Mouse (Mus musculus) embryonic facial prominence, embryonic 11.5 days (tissue): ENCODE data around the gene Phc2. TPM values are rescaled to one million over a fixed set of nuclear protein-coding genes. Genes with fewer than 3 reads are reported as not detected.

ENCODE experiments used
- ATAC-seq: fragments of 200-750 bp; cut with Nextera tagmentation; replicated peaks from 2 replicates; pipeline ENCODE4 v1.8.0; 2017; ENCODE audit warnings: low read depth; ENCODE audit not compliant: insufficient number of reproducible peaks, low FRiP score, low TSS enrichment
- DNase-seq: peaks from one replicate; pipeline ENCODE4 v3.0.0-alpha.2; 2015; ENCODE audit warnings: low spot score
- H3K27ac ChIP-seq: fragments of 300-500 bp; sonication (generic); replicated peaks from 2 replicates; pipeline ENCODE4 v1.5.1; 2014; ENCODE audit warnings: mild to moderate bottlenecking, low read depth, low read length, control low read depth
- H3K27me3 ChIP-seq: fragments of 300-500 bp; sonication (generic); 2 replicates; pipeline ENCODE4 v1.6.1; 2014; ENCODE audit warnings: mild to moderate bottlenecking, low read length, moderate library complexity, mixed read lengths; ENCODE audit not compliant: control insufficient read depth, insufficient read depth
- H3K36me3 ChIP-seq: fragments of 300-500 bp; sonication (generic); replicated peaks from 2 replicates; pipeline ENCODE4 v1.6.1; 2014; ENCODE audit warnings: low read depth, mild to moderate bottlenecking, low read length, moderate library complexity, mixed read lengths; ENCODE audit not compliant: control insufficient read depth, insufficient read depth
- H3K4me1 ChIP-seq: fragments of 300-500 bp; sonication (generic); 2 replicates; pipeline ENCODE4 v1.6.1; 2014; ENCODE audit warnings: low read length, mixed read lengths; ENCODE audit not compliant: control insufficient read depth, insufficient read depth
- H3K4me2 ChIP-seq: fragments of 300-500 bp; sonication (generic); 2 replicates; pipeline ENCODE4 v1.6.1; 2014; ENCODE audit warnings: low read depth, mild to moderate bottlenecking, control low read depth, low read length, moderate library complexity
- H3K4me3 ChIP-seq: fragments of 300-500 bp; sonication (generic); 2 replicates; pipeline ENCODE4 v1.5.1; 2014; ENCODE audit warnings: low read depth, low read length, control low read depth
- H3K9ac ChIP-seq: fragments of 300-500 bp; sonication (generic); replicated peaks from 2 replicates; pipeline ENCODE4 v1.6.1; 2014; ENCODE audit warnings: mild to moderate bottlenecking, control low read depth, low read length
- H3K9me3 ChIP-seq: fragments of 300-500 bp; sonication (generic); replicated peaks from 2 replicates; pipeline ENCODE4 v1.6.1; 2016; ENCODE audit warnings: mild to moderate bottlenecking, low read length, inconsistent platforms, mixed read lengths; ENCODE audit not compliant: control insufficient read depth
- WGBS: fragments of 180-500 bp; shearing (Covaris S2); extraction: QIAGEN DNeasy Blood & Tissue Kit; methylation state at CpG from one replicate; pipeline ENCODE4 v1.1.7; 2014; 5-methylcytosine and 5-hydroxymethylcytosine counted together
- polyA plus RNA-seq: library from polyadenylated mRNA; unstranded; fragments of >200 nt; fragmentation: Nextera tagmentation; extraction: Ambion mirVana; gene quantifications from 2 replicates; pipeline ENCODE4 v1.2.1, GENCODE M21; 2014

The Phc2 gene
- polyA plus RNA-seq, 1 experiment from 2014 or later, result 68.0 TPM

DNA sequence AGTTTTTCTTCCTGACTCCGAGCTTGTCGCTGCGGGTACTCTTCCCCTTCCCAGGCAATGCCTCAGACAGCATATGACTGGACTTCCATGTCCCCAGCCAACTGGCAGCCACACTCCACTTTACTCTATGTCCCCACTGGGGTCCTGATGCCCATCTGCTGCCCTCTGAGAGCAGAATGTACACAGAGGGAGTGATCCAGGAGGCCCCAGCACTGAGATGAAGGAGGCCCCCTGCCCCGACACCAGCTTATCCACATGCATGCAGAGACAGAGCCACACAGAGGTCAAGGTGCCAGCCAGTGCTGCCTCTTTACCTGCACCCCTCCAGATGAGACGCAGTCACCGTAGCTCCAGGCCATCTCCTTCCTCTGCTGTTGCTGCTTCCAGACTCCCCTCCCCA is 55.8 kb downstream of the Phc2 start:
- Histone ChIP-seq H3K4me2 (no peak overlapping the region), H3K9me3 (no peaks in the 10 kb centered on the region), H3K4me3 (no peak overlapping the region), H3K9ac (0 out of 2 replicates have a peak overlapping the region, but pooled peaks have one; percentile 13), H3K36me3 (no peaks in the 10 kb centered on the region), H3K27me3 (no peaks in the 10 kb centered on the region), H3K27ac (no peak overlapping the region), H3K4me1 (peaks cover 6% of the 10 kb centered on the region)
- DNase-seq (no peak), ATAC-seq (no peak)
- WGBS, result 77% methylated on average over 6 of the region's 6 CpGs

DNA sequence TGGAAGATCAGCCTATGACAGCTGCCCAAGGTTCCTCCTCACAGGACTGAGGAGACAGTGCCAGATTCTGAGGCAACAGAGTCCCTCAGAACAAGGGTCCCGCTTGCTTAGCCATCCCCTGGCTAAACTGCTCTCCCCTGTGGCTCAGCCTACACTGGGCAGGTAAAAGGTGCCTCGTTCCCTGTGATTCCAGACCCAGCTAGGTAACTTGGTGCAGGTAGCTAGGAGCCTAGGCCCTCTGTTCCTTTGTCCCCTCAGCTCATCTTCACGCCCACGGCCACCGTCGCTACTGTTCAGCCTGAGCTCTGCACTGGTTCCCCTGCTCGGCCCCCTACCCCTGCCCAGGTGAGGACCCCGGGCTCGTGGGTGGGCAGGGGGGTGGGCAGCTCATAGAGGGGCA is 56.3 kb downstream of the Phc2 start:
- peaks cover 10% of the 10 kb centered on the region for H3K4me1 ChIP-seq
- no peaks in the 10 kb centered on the region for H3K9me3 ChIP-seq
- H3K27ac ChIP-seq, result no peak overlapping the region
- H3K36me3 ChIP-seq, result no peaks in the 10 kb centered on the region
- DNase-seq (no peak), ATAC-seq (peak; percentile 7; the same call in 1 of the 2 replicates)
- no peak overlapping the region for H3K4me2 ChIP-seq
- H3K27me3 ChIP-seq, result no peaks in the 10 kb centered on the region
- H3K4me3 ChIP-seq, result no peak overlapping the region
- peak overlapping the region; percentile 32; the same call in 1 of the 2 replicates for H3K9ac ChIP-seq
- 69% methylated on average over 9 of the region's 9 CpGs for WGBS

- Histone ChIP-seq H3K27me3 (no peaks in the 10 kb centered on the region), H3K4me1 (peaks cover 15% of the 10 kb centered on the region), H3K9ac (peak overlapping the region; percentile 45; the same call in 1 of the 2 replicates), H3K9me3 (no peaks in the 10 kb centered on the region), H3K27ac (no peak overlapping the region), H3K36me3 (no peaks in the 10 kb centered on the region), H3K4me3 (peak overlapping the region; percentile 9), H3K4me2 (peak overlapping the region; percentile 44)
- ATAC-seq, result no peak; the same call in 1 of the 2 replicates
- DNase-seq, result peak; percentile 96
- WGBS, result 3% methylated on average over 24 of the region's 24 CpGs
Observed at GRCm38 (mm10) chr4:128711455-128712135, 57.1 kb downstream of the Phc2 start.

- H3K4me3 ChIP-seq, result peak overlapping the region; percentile 9; the same call in 1 of the 2 replicates
- H3K36me3 ChIP-seq, result no peaks in the 10 kb centered on the region
- peaks cover 15% of the 10 kb centered on the region for H3K4me1 ChIP-seq
- peak overlapping the region; percentile 44 for H3K4me2 ChIP-seq
- H3K27me3 ChIP-seq, result no peaks in the 10 kb centered on the region
- H3K9ac ChIP-seq, result peak overlapping the region; percentile 45; the same call in 1 of the 2 replicates
- no peak for ATAC-seq
- DNase-seq, result no peak
- no peaks in the 10 kb centered on the region for H3K9me3 ChIP-seq
- WGBS, result 33% methylated on average over 13 of the region's 13 CpGs
- no peak overlapping the region for H3K27ac ChIP-seq
Observed at GRCm38 (mm10) chr4:128712136-128712655, 57.7 kb downstream of the Phc2 start.

GRCm38 (mm10) chr4:128712941-128713340 is 58.4 kb downstream of the Phc2 start:
- no peak overlapping the region for H3K4me2 ChIP-seq
- no peaks in the 10 kb centered on the region for H3K9me3 ChIP-seq
- no peaks in the 10 kb centered on the region for H3K36me3 ChIP-seq
- no peak overlapping the region for H3K4me3 ChIP-seq
- H3K27me3 ChIP-seq, result no peaks in the 10 kb centered on the region
- no peak overlapping the region for H3K27ac ChIP-seq
- 72% methylated on average over 6 of the region's 6 CpGs for WGBS
- ATAC-seq, result no peak
- peaks cover 15% of the 10 kb centered on the region for H3K4me1 ChIP-seq
- H3K9ac ChIP-seq, result no peak overlapping the region
- no peak for DNase-seq

DNA sequence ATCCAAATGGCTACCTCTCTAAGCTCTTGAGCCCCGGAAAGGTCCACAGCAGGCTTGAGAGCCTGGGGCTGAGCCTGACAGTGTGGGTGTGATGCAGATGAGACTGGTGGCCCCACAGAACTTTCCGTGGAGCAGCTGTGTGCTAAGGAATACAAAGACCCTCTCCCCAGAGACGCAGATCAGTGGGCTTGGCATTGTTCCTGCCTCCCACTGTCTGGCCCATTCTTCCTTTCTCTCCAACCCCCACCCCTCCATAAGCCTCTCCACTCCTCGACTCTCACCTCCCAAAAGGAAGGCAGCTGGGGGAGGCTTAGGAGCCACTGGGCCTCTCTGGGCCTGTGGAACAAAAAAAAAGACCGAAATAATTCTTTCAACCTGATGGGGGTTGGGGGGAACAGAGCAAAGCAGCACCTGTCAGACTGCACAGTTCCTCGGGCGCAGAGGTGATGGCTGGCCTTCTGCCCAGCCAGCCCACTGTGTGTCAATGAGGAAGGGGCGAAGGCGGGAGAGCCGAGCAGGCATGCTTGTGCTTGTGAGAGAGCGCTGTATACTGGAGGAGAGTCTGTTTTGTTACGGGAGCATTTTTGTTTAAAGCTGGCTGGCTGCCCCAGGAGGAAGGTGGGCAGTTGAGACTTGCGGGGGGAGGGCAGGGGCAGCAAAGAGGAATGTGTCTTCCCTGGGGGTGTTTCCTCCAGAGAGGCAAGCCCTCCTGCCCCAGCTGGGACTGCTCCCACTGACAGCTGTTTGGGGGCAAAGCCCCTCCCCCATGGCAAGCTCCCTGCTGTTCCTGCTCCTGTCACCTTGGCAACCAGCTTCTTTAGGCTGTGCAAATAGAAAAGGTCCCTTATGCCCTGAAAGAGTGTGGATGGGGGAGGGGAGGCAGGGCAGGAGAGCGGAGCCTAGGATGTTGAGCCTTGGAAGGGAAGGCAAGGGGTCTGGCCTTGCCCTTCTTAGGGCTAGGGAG is 61.0 kb downstream of the Phc2 start:
- peaks cover 15% of the 10 kb centered on the region for H3K4me1 ChIP-seq

DNA sequence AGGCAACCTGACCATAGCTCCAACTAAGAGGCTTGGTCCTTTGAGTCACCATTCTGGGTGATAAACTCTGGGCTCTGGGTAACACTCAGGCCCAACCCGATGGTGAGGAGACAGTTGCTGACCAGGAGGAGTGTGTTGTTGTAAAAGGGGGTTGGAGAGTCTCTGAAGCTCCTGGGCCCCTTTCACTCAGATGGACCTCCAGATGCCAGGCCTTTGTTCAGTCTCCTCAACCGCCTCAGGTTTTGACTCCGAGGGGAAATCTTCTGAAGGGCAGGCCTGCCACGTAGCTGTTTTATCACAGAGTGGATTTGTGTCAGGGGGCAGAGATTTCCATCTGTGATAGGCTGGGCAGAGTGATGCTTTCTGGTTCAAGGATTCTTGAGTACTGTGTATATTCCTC is 61.8 kb downstream of the Phc2 start:
- Histone ChIP-seq H3K36me3 (no peaks in the 10 kb centered on the region), H3K27ac (peak overlapping the region; percentile 77), H3K9me3 (no peaks in the 10 kb centered on the region), H3K4me2 (peak overlapping the region; percentile 17), H3K27me3 (no peaks in the 10 kb centered on the region), H3K4me1 (peaks cover 12% of the 10 kb centered on the region), H3K9ac (peak overlapping the region; percentile 50; the same call in 1 of the 2 replicates), H3K4me3 (no peak overlapping the region)
- ATAC-seq (no peak), DNase-seq (no peak)
- 8% methylated on average over 4 of the region's 4 CpGs for WGBS

More for the DNA sequence above, 61.0 kb downstream of the Phc2 start:
- Histone ChIP-seq H3K4me2 (peak overlapping the region; percentile 17), H3K9me3 (no peaks in the 10 kb centered on the region), H3K27ac (peak overlapping the region; percentile 77), H3K9ac (peak overlapping the region; percentile 50), H3K27me3 (no peaks in the 10 kb centered on the region), H3K36me3 (no peaks in the 10 kb centered on the region), H3K4me3 (no peak overlapping the region)
- peak; percentile 95 for DNase-seq
- 5% methylated on average over 14 of the region's 14 CpGs for WGBS
- ATAC-seq, result peak; percentile 89
